Mouse (Mus musculus) kidney, embryonic 15.5 days (tissue): ENCODE results near the gene Cd86. TPM values are rescaled to one million over a fixed set of nuclear protein-coding genes. Genes with fewer than 3 reads are reported as not detected.

ENCODE experiments used
- ATAC-seq: fragments of 200-750 bp; cut with Nextera tagmentation; replicated peaks from 2 replicates; pipeline ENCODE4 v1.8.0; 2017; ENCODE audit warnings: moderate TSS enrichment; ENCODE audit not compliant: low FRiP score
- H3K27ac ChIP-seq: fragments of 300-500 bp; sonication (generic); 2 replicates; pipeline ENCODE4 v1.5.1; 2015; ENCODE audit warnings: mild to moderate bottlenecking, inconsistent platforms
- H3K27me3 ChIP-seq: fragments of 300-500 bp; sonication (generic); 2 replicates; pipeline ENCODE4 v1.6.1; 2015; ENCODE audit warnings: inconsistent platforms
- H3K36me3 ChIP-seq: fragments of 300-500 bp; sonication (generic); 2 replicates; pipeline ENCODE4 v1.6.1; 2015; ENCODE audit warnings: inconsistent platforms
- H3K4me1 ChIP-seq: fragments of 300-500 bp; sonication (generic); 2 replicates; pipeline ENCODE4 v1.6.1; 2015; ENCODE audit warnings: inconsistent platforms
- H3K4me2 ChIP-seq: fragments of 300-500 bp; sonication (generic); 2 replicates; pipeline ENCODE4 v1.6.1; 2015; ENCODE audit warnings: moderate library complexity, mild to moderate bottlenecking, inconsistent platforms
- H3K4me3 ChIP-seq: fragments of 300-500 bp; sonication (generic); replicated peaks from 2 replicates; pipeline ENCODE4 v1.5.1; 2015; ENCODE audit warnings: mild to moderate bottlenecking, inconsistent platforms
- H3K9ac ChIP-seq: fragments of 300-500 bp; sonication (generic); 2 replicates; pipeline ENCODE4 v1.6.1; 2015; ENCODE audit warnings: mild to moderate bottlenecking, inconsistent platforms
- H3K9me3 ChIP-seq: fragments of 300-500 bp; sonication (generic); replicated peaks from 2 replicates; pipeline ENCODE4 v1.6.1; 2016; ENCODE audit warnings: inconsistent platforms
- whole genome bisulfite sequencing: fragments of 180-500 bp; shearing (Covaris S2); methylation state at CpG from one replicate; pipeline ENCODE4 v1.1.7; 2015; ENCODE audit warnings: mixed read lengths; 5-methylcytosine and 5-hydroxymethylcytosine counted together
- polyA plus RNA-seq: library from polyadenylated mRNA; unstranded; fragments of >200 nt; fragmentation: Nextera tagmentation; extraction: Ambion mirVana; gene quantifications from 2 replicates; pipeline ENCODE4 v1.2.1, GENCODE M21; 2015

Cd86 gene
- polyA plus RNA-seq, 1 experiment from 2014 or later = 1.3 TPM

GRCm38 (mm10) chr16:36651174-36651766 is 14.6 kb downstream of the Cd86 start:
- no peak overlapping the region for H3K4me2 ChIP-seq
- H3K9ac ChIP-seq = no peak overlapping the region
- H3K4me1 ChIP-seq = no peaks in the 10 kb centered on the region
- H3K9me3 ChIP-seq = no peaks in the 10 kb centered on the region
- H3K27ac ChIP-seq = no peak overlapping the region
- no peaks in the 10 kb centered on the region for H3K27me3 ChIP-seq
- 80% methylated on average over 6 of the region's 6 CpGs for WGBS
- ATAC-seq = no peak
- no peaks in the 10 kb centered on the region for H3K36me3 ChIP-seq
- H3K4me3 ChIP-seq = no peak overlapping the region

- WGBS = 85% methylated on average over 4 of the region's 4 CpGs
- no peak overlapping the region for H3K4me2 ChIP-seq
- no peaks in the 10 kb centered on the region for H3K4me1 ChIP-seq
- no peak overlapping the region for H3K27ac ChIP-seq
- no peak overlapping the region for H3K9ac ChIP-seq
- no peaks in the 10 kb centered on the region for H3K36me3 ChIP-seq
- no peak for ATAC-seq
- no peaks in the 10 kb centered on the region for H3K9me3 ChIP-seq
- no peak overlapping the region for H3K4me3 ChIP-seq
- no peaks in the 10 kb centered on the region for H3K27me3 ChIP-seq
Observed at GRCm38 (mm10) chr16:36650511-36650910, 15.4 kb downstream of the Cd86 start.

- Histone ChIP-seq H3K4me2 (no peak overlapping the region), H3K9ac (no peak overlapping the region), H3K27me3 (no peaks in the 10 kb centered on the region), H3K27ac (no peak overlapping the region), H3K4me1 (no peaks in the 10 kb centered on the region), H3K4me3 (no peak overlapping the region), H3K9me3 (no peaks in the 10 kb centered on the region), H3K36me3 (no peaks in the 10 kb centered on the region)
- no peak for ATAC-seq
- WGBS = 48% methylated on average over 3 of the region's 3 CpGs
Observed at GRCm38 (mm10) chr16:36649304-36649703, 16.6 kb downstream of the Cd86 start.

GRCm38 (mm10) chr16:36645124-36645523 is 20.8 kb downstream of the Cd86 start:
- no peaks in the 10 kb centered on the region for H3K36me3 ChIP-seq
- no peak overlapping the region for H3K27ac ChIP-seq
- no peaks in the 10 kb centered on the region for H3K9me3 ChIP-seq
- no peak overlapping the region for H3K9ac ChIP-seq
- no peak overlapping the region for H3K4me3 ChIP-seq
- no peaks in the 10 kb centered on the region for H3K4me1 ChIP-seq
- no peak for ATAC-seq
- 76% methylated on average over 6 of the region's 6 CpGs for WGBS
- no peak overlapping the region for H3K4me2 ChIP-seq
- no peaks in the 10 kb centered on the region for H3K27me3 ChIP-seq

DNA sequence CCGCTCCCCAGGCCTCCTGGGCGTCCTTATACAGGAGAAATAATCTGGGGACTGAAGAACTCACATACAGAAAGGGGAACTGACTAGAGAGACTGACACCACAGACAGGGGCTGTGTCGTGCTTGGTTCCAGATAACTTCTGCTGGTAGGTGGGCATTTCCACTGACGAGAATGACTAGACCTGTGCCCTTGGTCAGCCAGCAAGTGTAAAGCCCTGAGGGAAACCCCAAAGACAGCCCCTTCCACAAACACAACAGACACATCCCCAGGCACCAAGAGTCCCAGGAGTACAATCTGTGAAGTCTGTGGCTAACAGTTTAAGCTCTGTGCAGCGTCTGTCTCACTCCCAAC is 23.2 kb downstream of the Cd86 start:
- no peak overlapping the region for H3K27ac ChIP-seq

GRCm38 (mm10) chr16:36641830-36642695 is 23.8 kb downstream of the Cd86 start:
- Histone ChIP-seq H3K4me2 (no peak overlapping the region), H3K27me3 (no peaks in the 10 kb centered on the region), H3K27ac (no peak overlapping the region), H3K9me3 (0 out of 2 replicates have a peak, but pooled peaks cover 2% of the 10 kb centered on the region), H3K36me3 (no peaks in the 10 kb centered on the region), H3K4me3 (no peak overlapping the region), H3K9ac (no peak overlapping the region), H3K4me1 (no peaks in the 10 kb centered on the region)
- ATAC-seq = no peak
- 68% methylated on average over 14 of the region's 14 CpGs for WGBS

More for the DNA sequence above, 23.2 kb downstream of the Cd86 start:
- no peak overlapping the region for H3K9ac ChIP-seq
- no peak for ATAC-seq
- H3K4me3 ChIP-seq = no peak overlapping the region
- H3K4me2 ChIP-seq = no peak overlapping the region
- 83% methylated on average over 5 of the region's 5 CpGs for WGBS
- no peaks in the 10 kb centered on the region for H3K27me3 ChIP-seq
- no peaks in the 10 kb centered on the region for H3K36me3 ChIP-seq
- no peaks in the 10 kb centered on the region for H3K4me1 ChIP-seq
- 0 out of 2 replicates have a peak, but pooled peaks cover 2% of the 10 kb centered on the region for H3K9me3 ChIP-seq

GRCm38 (mm10) chr16:36640993-36641392 is 24.9 kb downstream of the Cd86 start:
- WGBS = 54% methylated on average over 5 of the region's 5 CpGs
- 0 out of 2 replicates have a peak, but pooled peaks cover 2% of the 10 kb centered on the region for H3K9me3 ChIP-seq
- no peaks in the 10 kb centered on the region for H3K4me1 ChIP-seq
- no peak overlapping the region for H3K9ac ChIP-seq
- no peaks in the 10 kb centered on the region for H3K36me3 ChIP-seq
- H3K27ac ChIP-seq = no peak overlapping the region
- ATAC-seq = no peak
- no peak overlapping the region for H3K4me3 ChIP-seq
- H3K4me2 ChIP-seq = no peak overlapping the region
- no peaks in the 10 kb centered on the region for H3K27me3 ChIP-seq

DNA sequence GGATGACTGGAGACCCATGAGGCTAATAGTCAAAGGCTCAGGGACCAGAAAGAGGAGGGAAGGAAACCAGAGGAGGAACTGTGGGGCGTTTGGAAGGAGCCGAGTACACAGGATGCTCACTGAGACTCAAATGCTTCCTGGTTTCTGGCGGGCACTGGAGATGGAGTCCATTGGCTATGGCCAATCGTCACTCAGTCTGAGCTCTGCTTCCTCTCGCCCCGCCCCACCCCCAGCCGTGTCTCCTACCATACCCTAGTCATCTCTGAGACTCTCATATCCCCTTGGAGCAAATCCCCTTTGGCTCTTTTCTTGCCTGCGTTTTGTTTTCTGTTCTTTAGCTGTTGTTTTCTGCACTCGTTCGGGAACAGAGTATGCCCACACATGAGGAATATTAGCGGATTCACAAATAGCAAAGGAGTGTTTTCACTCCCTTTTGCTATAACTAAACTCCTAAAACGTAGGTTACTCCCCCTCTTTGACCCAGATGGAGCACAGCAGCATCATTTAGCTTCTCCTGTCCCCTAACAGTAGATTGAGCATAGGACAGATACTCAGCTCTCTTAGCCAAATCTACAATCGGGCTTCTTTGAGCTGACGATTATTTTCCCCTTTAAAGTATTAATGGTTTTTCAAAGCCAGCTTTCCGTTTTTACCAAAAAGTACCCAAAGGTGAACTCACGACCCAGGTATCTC is 25.9 kb downstream of the Cd86 start:
- no peak overlapping the region for H3K9ac ChIP-seq
- H3K9me3 ChIP-seq = 0 out of 2 replicates have a peak, but pooled peaks cover 2% of the 10 kb centered on the region
- H3K27ac ChIP-seq = no peak overlapping the region
- no peak for ATAC-seq
- no peaks in the 10 kb centered on the region for H3K4me1 ChIP-seq
- WGBS = 87% methylated on average over 16 of the region's 16 CpGs
- no peak overlapping the region for H3K4me2 ChIP-seq
- no peaks in the 10 kb centered on the region for H3K36me3 ChIP-seq
- no peak overlapping the region for H3K4me3 ChIP-seq
- H3K27me3 ChIP-seq = no peaks in the 10 kb centered on the region

- no peak overlapping the region for H3K9ac ChIP-seq
- no peak overlapping the region for H3K4me2 ChIP-seq
- WGBS = 48% methylated on average over 4 of the region's 4 CpGs
- no peak for ATAC-seq
- 0 out of 2 replicates have a peak, but pooled peaks cover 2% of the 10 kb centered on the region for H3K9me3 ChIP-seq
- H3K36me3 ChIP-seq = no peaks in the 10 kb centered on the region
- no peak overlapping the region for H3K4me3 ChIP-seq
- H3K27me3 ChIP-seq = no peaks in the 10 kb centered on the region
- H3K27ac ChIP-seq = no peak overlapping the region
- no peaks in the 10 kb centered on the region for H3K4me1 ChIP-seq
Observed at GRCm38 (mm10) chr16:36636800-36637199, 29.1 kb downstream of the Cd86 start.

GRCm38 (mm10) chr16:36634971-36635710 is 30.7 kb downstream of the Cd86 start:
- Histone ChIP-seq H3K27ac (no peak overlapping the region), H3K9ac (no peak overlapping the region)
- WGBS = 84% methylated on average over 23 of the region's 23 CpGs

GRCm38 (mm10) chr16:36634421-36634820 is 31.5 kb downstream of the Cd86 start:
- 86% methylated on average over 2 of the region's 2 CpGs for WGBS
- Histone ChIP-seq H3K9me3 (0 out of 2 replicates have a peak, but pooled peaks cover 2% of the 10 kb centered on the region), H3K4me1 (no peaks in the 10 kb centered on the region), H3K9ac (no peak overlapping the region), H3K4me2 (no peak overlapping the region), H3K27ac (no peak overlapping the region), H3K27me3 (no peaks in the 10 kb centered on the region), H3K4me3 (no peak overlapping the region), H3K36me3 (no peaks in the 10 kb centered on the region)
- no peak for ATAC-seq

More at GRCm38 (mm10) chr16:36634971-36635710, 30.7 kb downstream of the Cd86 start:
- ATAC-seq = no peak
- no peaks in the 10 kb centered on the region for H3K27me3 ChIP-seq
- no peak overlapping the region for H3K4me2 ChIP-seq
- H3K4me1 ChIP-seq = no peaks in the 10 kb centered on the region
- H3K36me3 ChIP-seq = no peaks in the 10 kb centered on the region
- no peak overlapping the region for H3K4me3 ChIP-seq
- 0 out of 2 replicates have a peak, but pooled peaks cover 2% of the 10 kb centered on the region for H3K9me3 ChIP-seq
